Mouse (Mus musculus) megakaryocyte-erythroid progenitor cell, adult 5-6 weeks (primary cell): ENCODE measurements at regions not wholly inside any gene's neighbourhood (a gene's known extent, or its start where the extent isn't known, plus 50 kb on each side); places are given as distances from the start of the nearest gene placed in this dataset.
A peak's percentile ranks its signal among the peaks of the same experiment; 100 is the strongest.

Experiments
- ATAC-seq: replicated peaks from 2 replicates; pipeline ENCODE4 v1.8.0; 2016; ENCODE audit warnings: mild to moderate bottlenecking, inconsistent platforms; ENCODE audit not compliant: severe bottlenecking, poor library complexity, low FRiP score, low TSS enrichment

DNA sequence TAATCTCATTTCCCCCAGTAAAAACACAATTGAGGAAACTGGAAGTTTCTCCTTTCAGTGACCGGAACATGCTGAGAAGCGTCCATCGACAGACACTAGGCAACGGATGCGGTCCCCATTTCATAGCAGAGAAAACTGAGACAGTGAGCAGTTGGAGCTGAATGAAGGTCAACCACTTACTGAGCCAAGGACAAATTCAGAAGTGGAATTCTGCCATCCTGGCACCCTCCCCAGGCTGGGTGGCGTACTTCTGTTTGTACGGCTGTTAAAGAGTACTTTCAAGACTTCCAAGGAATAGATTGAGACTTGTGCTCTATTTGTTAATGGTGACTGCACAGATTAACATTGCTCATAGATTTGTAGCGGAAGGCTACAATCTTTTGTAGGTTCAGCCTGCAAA is 54.2 kb upstream of the Bhlhe40 start:
- ATAC-seq, result no peak

DNA sequence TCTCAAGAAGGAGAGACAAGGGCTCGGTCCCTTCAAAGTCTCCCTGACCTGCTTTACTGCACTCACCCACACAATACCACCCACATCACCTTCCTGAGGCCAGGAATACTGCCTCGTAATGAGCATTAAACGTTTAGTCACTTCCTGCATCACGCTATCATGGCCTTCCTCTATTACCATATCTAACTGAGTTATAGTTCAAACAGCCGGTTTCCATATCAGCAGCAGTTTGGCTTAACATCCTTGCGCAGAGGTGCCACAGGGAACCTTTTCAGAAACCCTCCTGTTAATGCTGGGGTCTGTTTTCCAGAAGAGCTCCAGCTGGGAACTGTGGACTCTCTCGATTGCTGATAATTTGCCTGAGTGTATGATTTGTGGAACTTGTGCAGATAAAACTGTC is 52.1 kb upstream of the Bhlhe40 start:
- 0 out of 2 replicates have a peak, but pooled peaks have one; percentile 18 for ATAC-seq
